Mouse (Mus musculus) stomach, postnatal 0 days (tissue): Measurements from ENCODE around the gene Gm17949. TPM values are rescaled to one million over a fixed set of nuclear protein-coding genes. Genes with fewer than 3 reads are reported as not detected.

ENCODE experiments used
- ATAC-seq: fragments of 200-750 bp; cut with Nextera tagmentation; 2 replicates; pipeline ENCODE4 v1.8.0; 2017; ENCODE audit not compliant: low FRiP score, low TSS enrichment
- DNase-seq: peaks from one replicate; pipeline ENCODE4 v3.0.0-alpha.2; 2016; ENCODE audit warnings: low spot score
- H3K27ac ChIP-seq: fragments of 300-500 bp; sonication (generic); replicated peaks from 2 replicates; pipeline ENCODE4 v1.5.1; 2014; ENCODE audit warnings: mild to moderate bottlenecking, control low read depth
- H3K27me3 ChIP-seq: fragments of 300-500 bp; sonication (generic); 2 replicates; pipeline ENCODE4 v1.6.1; 2014; ENCODE audit warnings: low read length; ENCODE audit not compliant: control insufficient read depth, insufficient read depth
- H3K36me3 ChIP-seq: fragments of 300-500 bp; sonication (generic); 2 replicates; pipeline ENCODE4 v1.6.1; 2014; ENCODE audit warnings: low read length, mixed read lengths; ENCODE audit not compliant: control insufficient read depth, insufficient read depth
- H3K4me1 ChIP-seq: fragments of 300-500 bp; sonication (generic); replicated peaks from 2 replicates; pipeline ENCODE4 v1.6.1; 2014; ENCODE audit warnings: antibody characterized with exemption; ENCODE audit not compliant: control insufficient read depth, insufficient read depth
- H3K4me2 ChIP-seq: fragments of 300-500 bp; sonication (generic); replicated peaks from 2 replicates; pipeline ENCODE4 v1.6.1; 2014; ENCODE audit warnings: low read depth, mild to moderate bottlenecking, control low read depth, moderate library complexity
- H3K4me3 ChIP-seq: fragments of 300-500 bp; sonication (generic); 2 replicates; pipeline ENCODE4 v1.5.1; 2014; ENCODE audit warnings: low read depth, low read length, control low read depth
- H3K9ac ChIP-seq: fragments of 300-500 bp; sonication (generic); 2 replicates; pipeline ENCODE4 v1.6.1; 2014; ENCODE audit warnings: mild to moderate bottlenecking, low read length, control low read depth, mixed read lengths
- H3K9me3 ChIP-seq: fragments of 300-500 bp; sonication (generic); 2 replicates; pipeline ENCODE4 v1.6.1; 2016; ENCODE audit warnings: low read length; ENCODE audit not compliant: control insufficient read depth
- CTCF ChIP-seq: IDR thresholded peaks from 2 replicates; pipeline ENCODE4 v1.5.1; 2016; ENCODE audit warnings: antibody characterized with exemption, low read depth, mild to moderate bottlenecking, moderate library complexity
- EP300 ChIP-seq: optimal IDR thresholded peaks from 2 replicates; pipeline ENCODE3; 2016; ENCODE audit warnings: antibody characterized with exemption
- WGBS: fragments of 180-500 bp; shearing (Covaris S2); extraction: QIAGEN DNeasy Blood & Tissue Kit; methylation state at CpG from one replicate; pipeline ENCODE4 v1.1.7; 2014; 5-methylcytosine and 5-hydroxymethylcytosine counted together
- polyA plus RNA-seq: library from polyadenylated mRNA; unstranded; fragments of >200 nt; fragmentation: Nextera tagmentation; extraction: Ambion mirVana; gene quantifications from 2 replicates; pipeline ENCODE4 v1.2.1, GENCODE M21; 2015

Gene Gm17949
- polyA plus RNA-seq: 0.33 and 0.45 TPM in 2 replicates

DNA sequence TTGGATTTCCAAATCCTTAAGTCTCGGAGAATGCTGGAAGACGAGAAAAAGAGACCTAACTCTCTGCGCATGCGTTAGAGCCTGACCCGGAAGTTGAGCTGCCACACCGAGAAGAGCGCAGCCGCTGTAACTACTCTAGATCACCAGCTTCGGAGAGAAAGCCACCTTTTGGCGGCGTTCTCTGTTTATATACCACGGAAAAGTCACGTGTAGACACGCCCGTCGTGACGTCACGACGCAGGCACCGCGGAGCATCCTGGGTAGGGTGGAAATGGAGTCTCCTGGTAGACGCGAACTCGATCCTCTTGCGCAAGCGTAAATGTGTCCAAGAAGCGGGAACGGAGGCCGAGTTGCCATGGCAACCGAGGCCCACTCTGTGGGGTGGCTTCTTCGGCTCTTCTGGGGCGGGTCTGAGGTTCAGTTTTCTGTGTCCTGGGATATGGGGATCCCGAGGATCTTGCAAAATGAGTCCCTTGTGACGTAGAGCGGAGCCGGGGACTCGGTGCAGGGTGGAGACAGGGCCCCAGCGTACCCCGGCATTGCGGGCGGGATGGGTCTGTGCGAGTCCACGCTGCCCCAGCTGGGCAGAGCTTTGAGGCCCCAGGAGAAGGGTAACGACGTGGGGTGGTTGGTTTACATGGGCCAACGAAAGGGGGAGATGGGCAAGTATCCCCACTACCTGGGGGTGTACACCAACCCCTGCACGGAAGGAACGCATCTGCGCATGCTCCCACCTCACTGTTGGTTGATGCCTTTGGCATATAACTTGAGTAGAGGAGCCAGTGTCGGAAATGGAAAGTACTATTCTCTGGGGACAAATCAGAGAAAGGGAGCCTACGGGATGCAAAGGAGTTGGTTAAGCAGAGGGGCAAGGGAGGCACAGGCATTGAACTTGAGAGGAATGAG, at the start of gene Gm17949, which contains the start of gene Gtf2f1:
Gene Gm17949 (plus strand): TSS at position 234 of the 906 bp plus-strand sequence.
Gene Gtf2f1 (minus strand): TSS at position 53 of the 906 bp plus-strand sequence.
- peak; percentile 96 for DNase-seq
- H3K27ac ChIP-seq: peak within 1 kb of the TSS; percentile 92
- H3K9ac ChIP-seq: peak within 1 kb of the TSS; percentile 79
- H3K36me3 ChIP-seq: peaks cover 3% of the 10 kb centered on the region; the same call in 1 of the 2 replicates
- peak within 1 kb of the TSS; percentile 90 for H3K4me2 ChIP-seq
- no peaks in the 10 kb centered on the region for H3K9me3 ChIP-seq
- H3K4me3 ChIP-seq: peak within 1 kb of the TSS; percentile 64
- H3K4me1 ChIP-seq: peaks cover 5% of the 10 kb centered on the region; the same call in 1 of the 2 replicates
- ATAC-seq: peak; percentile 90
- WGBS: under 1% methylated on average over 51 of the region's 51 CpGs
- H3K27me3 ChIP-seq: no peaks in the 10 kb centered on the region
- TF ChIP-seq EP300: no peak
- TF ChIP-seq CTCF: peak; percentile 48

DNA sequence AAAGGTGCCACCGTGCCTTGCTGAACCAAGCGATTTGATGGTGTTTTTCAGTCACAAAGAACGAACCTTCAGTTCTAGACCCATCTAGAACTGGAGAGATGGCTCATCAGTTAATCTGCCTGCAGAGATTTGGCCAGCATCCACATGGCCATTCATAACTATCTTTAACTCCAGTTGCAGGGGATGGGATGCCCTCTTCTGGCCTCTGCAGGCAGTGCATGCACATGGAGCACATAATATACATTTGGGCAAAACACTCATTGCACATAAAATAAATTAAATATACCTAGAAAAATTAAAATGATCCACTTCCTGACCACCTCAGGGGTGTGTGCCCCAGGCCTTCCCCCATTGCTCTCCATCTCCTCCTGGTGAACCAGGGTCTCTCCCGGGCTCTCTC, 49.4 kb upstream of the Gm17949 start:
- Histone ChIP-seq H3K4me1 (no peaks in the 10 kb centered on the region), H3K27me3 (no peaks in the 10 kb centered on the region), H3K4me2 (no peak overlapping the region), H3K9me3 (no peaks in the 10 kb centered on the region), H3K4me3 (no peak overlapping the region), H3K36me3 (no peaks in the 10 kb centered on the region), H3K27ac (no peak overlapping the region), H3K9ac (no peak overlapping the region)
- TF ChIP-seq EP300 (no peak), CTCF (peak; percentile 47)
- ATAC-seq (no peak), DNase-seq (no peak)
- 89% methylated on average over 4 of the region's 4 CpGs for WGBS

DNA sequence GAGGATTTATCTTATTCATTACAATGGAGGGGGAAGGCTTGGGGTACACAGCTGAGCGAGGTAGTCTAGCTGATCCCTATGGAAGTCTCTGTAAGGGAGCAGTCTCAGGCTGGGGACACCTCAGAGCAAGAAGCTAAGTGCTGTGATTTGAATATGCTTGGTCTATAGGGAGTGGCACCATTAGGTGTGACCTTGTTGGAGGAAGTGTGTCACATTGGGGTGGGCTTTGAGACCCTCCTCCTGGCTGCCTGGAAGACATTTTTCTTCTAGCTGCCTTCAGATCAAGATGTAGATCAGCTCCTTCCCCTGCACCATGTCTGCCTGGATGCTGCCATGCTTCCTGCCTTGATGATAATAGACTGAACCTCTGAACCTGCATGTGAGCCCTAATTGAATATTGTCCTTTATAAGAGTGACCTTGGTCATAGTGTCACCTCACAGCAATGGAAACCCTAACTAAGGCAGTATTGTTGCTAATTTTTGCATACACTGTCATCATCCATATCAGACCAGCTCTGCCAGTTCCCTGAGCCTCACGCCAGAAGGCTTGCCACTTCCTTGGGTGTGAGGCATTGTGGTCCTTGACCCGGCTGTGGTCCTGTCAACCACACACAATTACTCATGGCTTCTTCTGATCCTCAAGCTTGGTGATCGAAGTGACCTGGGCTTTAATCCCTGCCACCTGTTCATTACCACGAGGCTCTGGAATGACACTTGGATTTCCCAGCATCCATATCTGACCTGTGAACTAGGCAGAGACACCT, 48.4 kb upstream of the Gm17949 start:
- Histone ChIP-seq H3K4me1 (no peaks in the 10 kb centered on the region), H3K27ac (no peak overlapping the region), H3K4me3 (no peak overlapping the region), H3K27me3 (no peaks in the 10 kb centered on the region), H3K9me3 (no peaks in the 10 kb centered on the region), H3K36me3 (no peaks in the 10 kb centered on the region), H3K4me2 (no peak overlapping the region), H3K9ac (no peak overlapping the region)
- DNase-seq: no peak
- TF ChIP-seq CTCF (no peak), EP300 (no peak)
- ATAC-seq: peak; percentile 62; the same call in 1 of the 2 replicates
- WGBS: 61% methylated on average over 5 of the region's 5 CpGs

DNA sequence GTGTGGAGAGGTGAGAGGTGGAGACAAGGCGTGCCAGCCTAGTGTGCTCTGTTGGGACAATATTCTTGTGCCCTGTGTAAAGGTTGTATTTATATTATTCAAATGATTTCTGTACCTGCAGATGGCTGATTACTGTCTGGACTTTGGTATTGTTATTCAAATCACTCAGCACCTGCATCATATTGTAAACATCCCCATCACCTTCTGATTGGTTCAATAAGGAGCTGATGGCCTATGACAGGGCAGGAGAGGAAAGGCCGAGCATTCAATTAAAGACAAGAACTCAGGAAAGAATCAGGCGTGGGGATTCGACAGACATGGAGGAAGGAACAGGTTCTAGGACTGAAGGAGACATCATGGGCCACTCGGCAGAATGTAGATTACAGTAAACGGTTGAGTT, 47.6 kb upstream of the Gm17949 start:
- no peaks in the 10 kb centered on the region for H3K4me1 ChIP-seq
- no peak overlapping the region for H3K4me2 ChIP-seq
- no peaks in the 10 kb centered on the region for H3K27me3 ChIP-seq
- no peak overlapping the region for H3K4me3 ChIP-seq
- WGBS: 74% methylated on average over 6 of the region's 6 CpGs
- TF ChIP-seq EP300 (no peak), CTCF (no peak)
- ATAC-seq: peak; percentile 84
- no peaks in the 10 kb centered on the region for H3K36me3 ChIP-seq
- no peak overlapping the region for H3K9ac ChIP-seq
- no peak for DNase-seq
- H3K9me3 ChIP-seq: no peaks in the 10 kb centered on the region
- no peak overlapping the region for H3K27ac ChIP-seq

DNA sequence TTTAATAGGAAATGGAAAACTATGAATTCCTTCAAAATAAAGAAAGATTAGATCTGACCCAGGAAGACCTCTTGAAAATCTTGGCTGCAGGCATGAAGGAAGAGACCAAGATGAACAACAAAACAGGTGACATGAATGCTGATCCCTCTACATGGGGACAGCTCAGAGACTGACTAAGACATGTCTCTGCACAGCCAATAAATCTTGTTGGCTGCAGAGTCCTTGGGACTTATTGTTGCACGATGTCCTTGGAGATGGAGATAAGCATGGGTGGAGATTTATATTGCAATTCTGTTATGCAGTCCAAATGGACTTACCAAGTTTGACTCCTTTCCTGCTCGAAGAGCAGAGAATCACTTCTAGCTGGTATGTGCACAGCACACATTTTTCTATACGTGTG, 41.9 kb upstream of the Gm17949 start:
- H3K9me3 ChIP-seq: no peaks in the 10 kb centered on the region

More for the DNA sequence above, 41.9 kb upstream of the Gm17949 start:
- Histone ChIP-seq H3K4me3 (no peak overlapping the region), H3K36me3 (no peaks in the 10 kb centered on the region), H3K4me2 (no peak overlapping the region), H3K27ac (no peak overlapping the region), H3K9ac (no peak overlapping the region), H3K27me3 (no peaks in the 10 kb centered on the region), H3K4me1 (no peaks in the 10 kb centered on the region)
- 42% methylated on average over 3 of the region's 3 CpGs for WGBS
- DNase-seq (no peak), ATAC-seq (no peak)
- TF ChIP-seq CTCF (no peak), EP300 (no peak)
